Mouse (Mus musculus): Measurements from ENCODE around the gene Txnrd2. TPM values are rescaled to one million over a fixed set of nuclear protein-coding genes. Genes with fewer than 3 reads are reported as not detected.

Gene Txnrd2
- polyA plus RNA-seq, 1 experiment from 2014 or later: 24.8 TPM

DNA sequence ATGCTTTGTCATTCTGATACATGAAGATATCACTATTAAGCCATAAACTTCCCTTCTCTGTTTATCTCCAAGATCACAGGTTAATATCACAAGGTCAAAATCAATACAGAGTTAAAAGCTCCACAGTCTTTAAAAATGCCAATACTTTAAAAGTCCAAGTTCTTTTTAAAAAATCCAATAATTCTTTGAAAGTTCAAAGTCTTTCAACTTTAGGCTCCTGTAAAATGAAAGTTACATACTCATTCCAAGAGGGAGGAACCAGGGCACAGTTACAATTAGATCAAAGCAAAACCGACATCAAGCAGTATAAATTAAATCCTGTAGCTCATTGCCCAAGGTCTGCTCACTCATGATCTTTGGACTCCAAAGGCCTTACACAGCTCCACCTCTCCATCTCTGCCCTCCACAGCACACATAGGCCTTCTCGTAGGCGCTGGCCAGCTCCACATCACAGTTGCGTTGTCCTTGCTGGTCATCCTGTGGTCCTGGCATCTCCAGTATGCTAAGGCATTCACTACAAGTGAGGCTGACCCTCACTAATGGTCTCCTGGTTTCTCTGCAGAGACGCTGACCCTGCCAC lies 7.2 kb downstream of the Txnrd2 start:
- H3K27ac ChIP-seq (ENCODE audit: low read depth, low read length): peak overlapping the region; percentile 4; the same call in 1 of the 2 replicates
- peaks cover 14% of the 10 kb centered on the region; the same call in 1 of the 2 replicates for H3K36me3 ChIP-seq (ENCODE audit: control insufficient read depth, insufficient read depth)
- no peak overlapping the region for H3K9ac ChIP-seq (ENCODE audit: low read depth, low read length)
- ATAC-seq: peak; percentile 80
- 58% methylated on average over 5 of the region's 5 CpGs for WGBS
- H3K4me3 ChIP-seq (ENCODE audit: low read depth, low read length): no peak overlapping the region
- H3K4me1 ChIP-seq (replicated peaks; ENCODE audit: control insufficient read depth, insufficient read depth, low read length): no peaks in the 10 kb centered on the region
- no peaks in the 10 kb centered on the region for H3K27me3 ChIP-seq (replicated peaks; ENCODE audit: control insufficient read depth, insufficient read depth, low read length)
- H3K4me2 ChIP-seq (replicated peaks; ENCODE audit: low read depth): no peak overlapping the region
- no peak for TF ChIP-seq CTCF (IDR thresholded peaks at IDR 0.05; ENCODE audit: low read depth)
- no peaks in the 10 kb centered on the region for H3K9me3 ChIP-seq (ENCODE audit: control insufficient read depth)

DNA sequence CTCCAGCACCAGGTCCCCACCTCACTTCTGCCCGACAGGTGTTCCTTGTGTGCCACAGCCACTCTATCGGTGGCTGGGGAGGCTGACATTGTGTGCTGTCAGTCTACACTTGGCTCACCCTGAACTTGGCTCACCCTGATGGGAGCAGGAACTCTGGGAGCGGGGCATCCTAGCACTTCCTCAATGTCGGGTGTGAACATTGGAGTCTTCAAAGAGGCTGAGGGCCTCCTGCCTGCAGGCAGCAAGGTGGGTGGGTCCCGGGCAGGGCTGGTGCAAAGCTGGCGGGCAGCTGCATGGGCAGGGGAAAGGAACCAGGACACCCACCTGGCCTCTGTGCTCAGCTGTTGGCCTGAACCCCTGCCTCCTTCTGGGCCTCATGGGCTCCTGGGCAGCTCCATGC lies 9.9 kb downstream of the Txnrd2 start:
- H3K9me3 ChIP-seq (ENCODE audit: control insufficient read depth): no peaks in the 10 kb centered on the region
- H3K27me3 ChIP-seq (replicated peaks; ENCODE audit: control insufficient read depth, insufficient read depth, low read length): no peaks in the 10 kb centered on the region
- H3K36me3 ChIP-seq (ENCODE audit: control insufficient read depth, insufficient read depth): peaks cover 21% of the 10 kb centered on the region; the same call in 1 of the 2 replicates
- no peak overlapping the region for H3K4me2 ChIP-seq (replicated peaks; ENCODE audit: low read depth)
- no peak overlapping the region for H3K9ac ChIP-seq (ENCODE audit: low read depth, low read length)
- ATAC-seq: peak; percentile 83
- H3K4me1 ChIP-seq (replicated peaks; ENCODE audit: control insufficient read depth, insufficient read depth, low read length): no peaks in the 10 kb centered on the region
- no peak overlapping the region for H3K27ac ChIP-seq (ENCODE audit: low read depth, low read length)
- H3K4me3 ChIP-seq (ENCODE audit: low read depth, low read length): no peak overlapping the region
- TF ChIP-seq CTCF (IDR thresholded peaks at IDR 0.05; ENCODE audit: low read depth): no peak
- 48% methylated on average over 6 of the region's 6 CpGs for WGBS

GRCm38 (mm10) chr16:18443385-18443841 lies 17.2 kb downstream of the Txnrd2 start:
- no peak overlapping the region for H3K27ac ChIP-seq (ENCODE audit: low read depth, low read length)

GRCm38 (mm10) chr16:18447243-18447642 lies 21.1 kb downstream of the Txnrd2 start:
- Histone ChIP-seq H3K27ac (ENCODE audit: low read depth, low read length) (no peak overlapping the region), H3K9me3 (ENCODE audit: control insufficient read depth) (no peaks in the 10 kb centered on the region), H3K36me3 (ENCODE audit: control insufficient read depth, insufficient read depth) (peaks cover 11% of the 10 kb centered on the region), H3K27me3 (replicated peaks; ENCODE audit: control insufficient read depth, insufficient read depth, low read length) (no peaks in the 10 kb centered on the region), H3K9ac (ENCODE audit: low read depth, low read length) (no peak overlapping the region), H3K4me2 (replicated peaks; ENCODE audit: low read depth) (no peak overlapping the region), H3K4me3 (ENCODE audit: low read depth, low read length) (no peak overlapping the region), H3K4me1 (replicated peaks; ENCODE audit: control insufficient read depth, insufficient read depth, low read length) (no peaks in the 10 kb centered on the region)
- no peak for ATAC-seq
- TF ChIP-seq CTCF (IDR thresholded peaks at IDR 0.05; ENCODE audit: low read depth): no peak

More at GRCm38 (mm10) chr16:18443385-18443841, 17.2 kb downstream of the Txnrd2 start:
- Histone ChIP-seq H3K36me3 (ENCODE audit: control insufficient read depth, insufficient read depth) (peaks cover 12% of the 10 kb centered on the region), H3K4me2 (replicated peaks; ENCODE audit: low read depth) (no peak overlapping the region), H3K9me3 (ENCODE audit: control insufficient read depth) (no peaks in the 10 kb centered on the region), H3K27me3 (replicated peaks; ENCODE audit: control insufficient read depth, insufficient read depth, low read length) (no peaks in the 10 kb centered on the region), H3K9ac (ENCODE audit: low read depth, low read length) (no peak overlapping the region), H3K4me3 (ENCODE audit: low read depth, low read length) (no peak overlapping the region), H3K4me1 (replicated peaks; ENCODE audit: control insufficient read depth, insufficient read depth, low read length) (no peaks in the 10 kb centered on the region)
- ATAC-seq: peak; percentile 75
- TF ChIP-seq CTCF (IDR thresholded peaks at IDR 0.05; ENCODE audit: low read depth): peak; percentile 100
- WGBS: 14% methylated on average over 8 of the region's 8 CpGs

DNA sequence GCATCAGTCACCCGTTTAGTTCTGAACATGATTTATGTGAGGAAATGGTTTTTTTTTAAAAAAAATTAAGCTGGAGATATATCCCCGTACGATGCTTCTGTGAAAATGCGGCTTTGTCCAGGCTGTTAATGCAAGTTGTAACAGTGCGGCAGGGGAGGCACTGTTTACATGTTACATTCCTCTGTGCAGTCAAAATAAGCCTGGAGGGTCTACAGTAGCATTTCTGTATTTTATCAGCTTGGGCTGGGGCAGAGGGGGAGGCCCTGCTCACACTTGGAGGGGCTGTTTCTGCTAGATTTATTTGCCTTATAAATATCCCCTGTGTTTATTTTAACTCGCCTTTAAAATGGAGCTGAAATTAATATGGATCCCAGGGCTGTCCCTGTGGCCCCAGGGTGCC lies 21.9 kb downstream of the Txnrd2 start:
- no peak for TF ChIP-seq CTCF (IDR thresholded peaks at IDR 0.05; ENCODE audit: low read depth)
- Histone ChIP-seq H3K4me2 (replicated peaks; ENCODE audit: low read depth) (no peak overlapping the region), H3K27me3 (replicated peaks; ENCODE audit: control insufficient read depth, insufficient read depth, low read length) (no peaks in the 10 kb centered on the region), H3K4me1 (replicated peaks; ENCODE audit: control insufficient read depth, insufficient read depth, low read length) (no peaks in the 10 kb centered on the region), H3K36me3 (ENCODE audit: control insufficient read depth, insufficient read depth) (peaks cover 11% of the 10 kb centered on the region), H3K4me3 (ENCODE audit: low read depth, low read length) (no peak overlapping the region), H3K9me3 (ENCODE audit: control insufficient read depth) (no peaks in the 10 kb centered on the region), H3K9ac (ENCODE audit: low read depth, low read length) (no peak overlapping the region), H3K27ac (ENCODE audit: low read depth, low read length) (peak overlapping the region; percentile 70)
- 56% methylated on average over 6 of the region's 6 CpGs for WGBS
- ATAC-seq: no peak

DNA sequence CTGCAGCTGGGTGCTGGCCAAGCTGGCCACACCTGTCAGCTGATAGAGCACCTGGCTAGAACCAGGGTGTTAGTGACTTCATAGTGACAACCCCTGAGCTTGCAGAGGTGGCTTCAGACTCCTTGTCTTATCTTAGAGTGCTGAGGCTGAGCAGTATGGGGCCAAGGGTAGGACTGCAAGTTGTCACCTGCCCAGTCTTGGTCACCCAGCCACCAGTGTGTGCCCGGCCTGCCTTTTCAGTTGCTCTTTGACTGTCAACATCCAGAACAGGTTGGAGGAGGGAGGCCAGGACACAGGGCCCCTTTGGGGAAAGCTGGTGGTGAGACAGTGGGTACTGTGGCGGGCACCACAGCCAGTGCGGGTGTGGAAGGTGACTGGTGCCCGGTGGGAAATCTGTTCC lies 22.8 kb downstream of the Txnrd2 start:
- H3K27me3 ChIP-seq (replicated peaks; ENCODE audit: control insufficient read depth, insufficient read depth, low read length): no peaks in the 10 kb centered on the region
- peak overlapping the region; percentile 70 for H3K27ac ChIP-seq (ENCODE audit: low read depth, low read length)
- H3K4me3 ChIP-seq (ENCODE audit: low read depth, low read length): no peak overlapping the region
- no peak overlapping the region for H3K9ac ChIP-seq (ENCODE audit: low read depth, low read length)
- no peak for TF ChIP-seq CTCF (IDR thresholded peaks at IDR 0.05; ENCODE audit: low read depth)
- H3K4me1 ChIP-seq (replicated peaks; ENCODE audit: control insufficient read depth, insufficient read depth, low read length): no peaks in the 10 kb centered on the region
- H3K36me3 ChIP-seq (ENCODE audit: control insufficient read depth, insufficient read depth): peaks cover 11% of the 10 kb centered on the region
- no peaks in the 10 kb centered on the region for H3K9me3 ChIP-seq (ENCODE audit: control insufficient read depth)
- H3K4me2 ChIP-seq (replicated peaks; ENCODE audit: low read depth): no peak overlapping the region
- 88% methylated on average over 4 of the region's 4 CpGs for WGBS
- peak; percentile 88 for ATAC-seq

All from intestine, postnatal 0 days (tissue).